Mouse (Mus musculus) 416B (cell line): ENCODE results near the gene Vezf1.

Experiments
- DNase-seq: peaks from one replicate; pipeline ENCODE4 v3.0.0; 2011; ENCODE audit warnings: low read depth

Gene Vezf1

GRCm38 (mm10) chr11:88126306-88126793 lies 58.3 kb downstream of the Vezf1 start:
- no peak for DNase-seq

GRCm38 (mm10) chr11:88128461-88128860 lies 60.4 kb downstream of the Vezf1 start:
- no peak for DNase-seq

GRCm38 (mm10) chr11:88129281-88129680 lies 61.2 kb downstream of the Vezf1 start:
- DNase-seq, result no peak

GRCm38 (mm10) chr11:88129935-88130334 lies 61.9 kb downstream of the Vezf1 start:
- DNase-seq, result no peak

GRCm38 (mm10) chr11:88131847-88132246 lies 63.8 kb downstream of the Vezf1 start:
- DNase-seq, result peak; percentile 98
